In genomic region chr17:85464466-85465411, GRCm38 (mm10) we compare ENCODE assay signal across 9 mouse cellular contexts.
DNase-seq lines count a peak whose midpoint lies in the region; ATAC-seq lines count a peak whose summit lies in the region.
"Had no signal": no experiment of that assay in that cellular context is flagged by ENCODE, and none has a peak within 500 bp of the region (broad histone marks: within the 10 kb centered on the region; RNA-seq: fewer than 3 reads in every experiment).

No protein-coding gene starts in this region.

- peak overlapping the region; percentile 22 for H3K4me3 ChIP-seq in heart, embryonic 15.5 days
- peak overlapping the region; percentile 50 for H3K4me3 ChIP-seq in forebrain, embryonic 10.5 days
- H3K4me3 ChIP-seq in kidney, embryonic 15.5 days (replicated peaks): peak overlapping the region; percentile 20; the same call in 1 of the 2 replicates
- no peak overlapping the region for H3K4me3 ChIP-seq in neural tube, embryonic 12.5 days

- no peaks in the 10 kb centered on the region for H3K36me3 ChIP-seq in heart, embryonic 15.5 days
- no peaks in the 10 kb centered on the region for H3K36me3 ChIP-seq in forebrain, embryonic 10.5 days (replicated peaks)
- no peaks in the 10 kb centered on the region for H3K36me3 ChIP-seq in kidney, embryonic 15.5 days
- no peaks in the 10 kb centered on the region for H3K36me3 ChIP-seq in neural tube, embryonic 12.5 days

- ATAC-seq in heart, embryonic 15.5 days (replicated peaks; ENCODE audit: insufficient number of reproducible peaks, insufficient read depth, low FRiP score, low read depth): no peak
- ATAC-seq in kidney, embryonic 15.5 days (replicated peaks; ENCODE audit: low FRiP score): 0 out of 2 replicates have a peak, but pooled peaks have one; percentile 46
- ATAC-seq in neural tube, embryonic 12.5 days (ENCODE audit: low FRiP score, low read depth): peak; percentile 37; the same call in 1 of the 2 replicates
- no peak for ATAC-seq in monocyte, adult 5-6 weeks (replicated peaks; ENCODE audit: insufficient number of reproducible peaks, low FRiP score, low TSS enrichment, poor library complexity, severe bottlenecking)

- H3K27me3 ChIP-seq in heart, embryonic 15.5 days: peaks cover 97% of the 10 kb centered on the region
- peaks cover 100% of the 10 kb centered on the region for H3K27me3 ChIP-seq in forebrain, embryonic 10.5 days (ENCODE audit: poor library complexity, severe bottlenecking)
- peaks cover 100% of the 10 kb centered on the region for H3K27me3 ChIP-seq in kidney, embryonic 15.5 days
- peaks cover 99% of the 10 kb centered on the region for H3K27me3 ChIP-seq in neural tube, embryonic 12.5 days (replicated peaks)

- peak overlapping the region; percentile 36 for H3K4me2 ChIP-seq in heart, embryonic 15.5 days
- peak overlapping the region; percentile 41 for H3K4me2 ChIP-seq in kidney, embryonic 15.5 days
- peak overlapping the region; percentile 33 for H3K4me2 ChIP-seq in neural tube, embryonic 12.5 days (replicated peaks)

- no peak for DNase-seq in heart, postnatal 10 days
- DNase-seq in forebrain, embryonic 10.5 days (ENCODE audit: extremely low spot score, low spot score): peak; percentile 67
- no peak for DNase-seq in cerebellum, adult 18-20 months
- no peak for DNase-seq in spleen, adult 12 weeks (ENCODE audit: low spot score)
- DNase-seq: layer of hippocampus, postnatal 36 days had no signal

- no peaks in the 10 kb centered on the region for H3K9me3 ChIP-seq in heart, embryonic 15.5 days (replicated peaks)
- H3K9me3 ChIP-seq in forebrain, embryonic 10.5 days: peaks cover 5% of the 10 kb centered on the region
- H3K9me3 ChIP-seq in kidney, embryonic 15.5 days (replicated peaks): no peaks in the 10 kb centered on the region
- no peaks in the 10 kb centered on the region for H3K9me3 ChIP-seq in neural tube, embryonic 12.5 days

- 3% methylated on average over 40 of the region's 40 CpGs for WGBS in heart, embryonic 15.5 days
- 1% methylated on average over 40 of the region's 40 CpGs for WGBS in forebrain, embryonic 10.5 days
- 2% methylated on average over 40 of the region's 40 CpGs for WGBS in kidney, embryonic 15.5 days
- under 1% methylated on average over 40 of the region's 40 CpGs for WGBS in neural tube, embryonic 12.5 days

- H3K27ac ChIP-seq in heart, embryonic 15.5 days: no peak overlapping the region
- H3K27ac ChIP-seq in forebrain, embryonic 10.5 days: peak overlapping the region; percentile 86
- no peak overlapping the region for H3K27ac ChIP-seq in kidney, embryonic 15.5 days
- no peak overlapping the region for H3K27ac ChIP-seq in neural tube, embryonic 12.5 days

- intact Hi-C loops in heart, postnatal 10 days (cut with DNase I): no loop called here

- no peak overlapping the region for H3K9ac ChIP-seq in heart, embryonic 15.5 days
- no peak overlapping the region for H3K9ac ChIP-seq in kidney, embryonic 15.5 days
- H3K9ac ChIP-seq in neural tube, embryonic 12.5 days: no peak overlapping the region

- H3K4me1 ChIP-seq in heart, embryonic 15.5 days (replicated peaks): peaks cover 9% of the 10 kb centered on the region
- peaks cover 56% of the 10 kb centered on the region for H3K4me1 ChIP-seq in forebrain, embryonic 10.5 days
- peaks cover 6% of the 10 kb centered on the region; the same call in 1 of the 2 replicates for H3K4me1 ChIP-seq in kidney, embryonic 15.5 days
- H3K4me1 ChIP-seq in neural tube, embryonic 12.5 days: peaks cover 12% of the 10 kb centered on the region

Comparison
In these comparisons a context has a peak if more than half of its experiments do, and no peak if none do; other contexts are left out.
1. ATAC-seq: peak in kidney, embryonic 15.5 days (single experiment) and neural tube, embryonic 12.5 days (single experiment); none in heart, embryonic 15.5 days (single experiment) and monocyte, adult 5-6 weeks (single experiment).
2. Peak in every context shown above with its lines, with median percentiles within 50 percentile points of each other: H3K4me2 ChIP-seq.